Mouse (Mus musculus) erythroblast, embryonic 14.5 days (primary cell): ENCODE measurements around the gene Tcp11l2.

Experiments used
- GATA1 ChIP-seq: IDR thresholded peaks from 2 replicates; pipeline ENCODE4 v1.6.1; 2012; ENCODE audit warnings: low read length, inconsistent platforms, mixed read lengths
- TAL1 ChIP-seq: IDR thresholded peaks from 3 replicates; pipeline ENCODE4 v1.6.1; 2012; ENCODE audit warnings: low read length, inconsistent platforms, mixed read lengths

GRCm38 (mm10) chr10:84584451-84585293 is 8.2 kb downstream of the Tcp11l2 start:
- no peak for TF ChIP-seq GATA1
- no peak for TF ChIP-seq TAL1
